Mouse (Mus musculus) stomach, postnatal 0 days (tissue): ENCODE results near the gene Tmem198b. TPM values are rescaled to one million over a fixed set of nuclear protein-coding genes. Genes with fewer than 3 reads are reported as not detected.
"Not testable (repeated sequence)": the region's sequence is repeated elsewhere in the genome, so short reads cannot be mapped to it uniquely, and the experiment has no call there.

Source experiments
- ATAC-seq: fragments of 200-750 bp; cut with Nextera tagmentation; 2 replicates; pipeline ENCODE4 v1.8.0; 2017; ENCODE audit not compliant: low FRiP score, low TSS enrichment
- DNase-seq: peaks from one replicate; pipeline ENCODE4 v3.0.0-alpha.2; 2016; ENCODE audit warnings: low spot score
- H3K27ac ChIP-seq: fragments of 300-500 bp; sonication (generic); replicated peaks from 2 replicates; pipeline ENCODE4 v1.5.1; 2014; ENCODE audit warnings: mild to moderate bottlenecking, control low read depth
- H3K27me3 ChIP-seq: fragments of 300-500 bp; sonication (generic); 2 replicates; pipeline ENCODE4 v1.6.1; 2014; ENCODE audit warnings: low read length; ENCODE audit not compliant: control insufficient read depth, insufficient read depth
- H3K36me3 ChIP-seq: fragments of 300-500 bp; sonication (generic); 2 replicates; pipeline ENCODE4 v1.6.1; 2014; ENCODE audit warnings: low read length, mixed read lengths; ENCODE audit not compliant: control insufficient read depth, insufficient read depth
- H3K4me1 ChIP-seq: fragments of 300-500 bp; sonication (generic); replicated peaks from 2 replicates; pipeline ENCODE4 v1.6.1; 2014; ENCODE audit warnings: antibody characterized with exemption; ENCODE audit not compliant: control insufficient read depth, insufficient read depth
- H3K4me2 ChIP-seq: fragments of 300-500 bp; sonication (generic); replicated peaks from 2 replicates; pipeline ENCODE4 v1.6.1; 2014; ENCODE audit warnings: low read depth, mild to moderate bottlenecking, control low read depth, moderate library complexity
- H3K4me3 ChIP-seq: fragments of 300-500 bp; sonication (generic); 2 replicates; pipeline ENCODE4 v1.5.1; 2014; ENCODE audit warnings: low read depth, low read length, control low read depth
- H3K9ac ChIP-seq: fragments of 300-500 bp; sonication (generic); 2 replicates; pipeline ENCODE4 v1.6.1; 2014; ENCODE audit warnings: mild to moderate bottlenecking, low read length, control low read depth, mixed read lengths
- H3K9me3 ChIP-seq: fragments of 300-500 bp; sonication (generic); 2 replicates; pipeline ENCODE4 v1.6.1; 2016; ENCODE audit warnings: low read length; ENCODE audit not compliant: control insufficient read depth
- CTCF ChIP-seq: IDR thresholded peaks from 2 replicates; pipeline ENCODE4 v1.5.1; 2016; ENCODE audit warnings: antibody characterized with exemption, low read depth, mild to moderate bottlenecking, moderate library complexity
- EP300 ChIP-seq: optimal IDR thresholded peaks from 2 replicates; pipeline ENCODE3; 2016; ENCODE audit warnings: antibody characterized with exemption
- WGBS: fragments of 180-500 bp; shearing (Covaris S2); extraction: QIAGEN DNeasy Blood & Tissue Kit; methylation state at CpG from one replicate; pipeline ENCODE4 v1.1.7; 2014; 5-methylcytosine and 5-hydroxymethylcytosine counted together
- polyA plus RNA-seq: library from polyadenylated mRNA; unstranded; fragments of >200 nt; fragmentation: Nextera tagmentation; extraction: Ambion mirVana; gene quantifications from 2 replicates; pipeline ENCODE4 v1.2.1, GENCODE M21; 2015

Tmem198b gene
- polyA plus RNA-seq, 1 experiment from 2014 or later, result 7.8 TPM

- ATAC-seq (no peak), DNase-seq (no peak)
- TF ChIP-seq EP300 (no peak), CTCF (no peak)
- Histone ChIP-seq H3K27ac (no peak overlapping the region), H3K4me1 (no peaks in the 10 kb centered on the region), H3K4me3 (no peak overlapping the region), H3K9ac (no peak overlapping the region), H3K9me3 (no peaks in the 10 kb centered on the region), H3K4me2 (no peak overlapping the region), H3K36me3 (peaks cover 8% of the 10 kb centered on the region), H3K27me3 (no peaks in the 10 kb centered on the region)
These were observed 36.4 kb upstream of the Tmem198b start for GRCm38 (mm10) chr10:128840612-128841011.

- TF ChIP-seq EP300 (no peak), CTCF (no peak)
- DNase-seq, result no peak
- no peak for ATAC-seq
- H3K9me3 ChIP-seq, result no peaks in the 10 kb centered on the region
- no peak overlapping the region for H3K4me2 ChIP-seq
- H3K4me3 ChIP-seq, result no peak overlapping the region
- H3K9ac ChIP-seq, result no peak overlapping the region
- H3K36me3 ChIP-seq, result peaks cover 8% of the 10 kb centered on the region
- H3K27me3 ChIP-seq, result no peaks in the 10 kb centered on the region
- H3K4me1 ChIP-seq, result no peaks in the 10 kb centered on the region
- H3K27ac ChIP-seq, result no peak overlapping the region
These were observed 35.3 kb upstream of the Tmem198b start for GRCm38 (mm10) chr10:128839434-128839833.

GRCm38 (mm10) chr10:128837400-128837799 lies 33.2 kb upstream of the Tmem198b start:
- Histone ChIP-seq H3K4me1 (no peaks in the 10 kb centered on the region), H3K36me3 (peaks cover 8% of the 10 kb centered on the region), H3K27me3 (no peaks in the 10 kb centered on the region), H3K4me2 (no peak overlapping the region), H3K9ac (no peak overlapping the region), H3K4me3 (no peak overlapping the region), H3K27ac (no peak overlapping the region), H3K9me3 (no peaks in the 10 kb centered on the region)
- TF ChIP-seq CTCF (peak; percentile 39), EP300 (no peak)
- DNase-seq (no peak), ATAC-seq (no peak)

GRCm38 (mm10) chr10:128823821-128824220 lies 19.7 kb upstream of the Tmem198b start:
- TF ChIP-seq CTCF (no peak), EP300 (no peak)
- H3K27me3 ChIP-seq, result no peaks in the 10 kb centered on the region
- 95% methylated on average over 9 of the region's 9 CpGs for WGBS

GRCm38 (mm10) chr10:128823087-128823486 lies 18.9 kb upstream of the Tmem198b start:
- WGBS, result 70% methylated on average over 4 of the region's 4 CpGs
- not testable (repeated sequence) for ATAC-seq

More at GRCm38 (mm10) chr10:128823821-128824220, 19.7 kb upstream of the Tmem198b start:
- no peak for DNase-seq
- Histone ChIP-seq H3K4me2 (no peak overlapping the region), H3K9ac (no peak overlapping the region), H3K27ac (no peak overlapping the region), H3K4me1 (peaks cover 3% of the 10 kb centered on the region; the same call in 1 of the 2 replicates), H3K4me3 (no peak overlapping the region), H3K36me3 (no peaks in the 10 kb centered on the region), H3K9me3 (no peaks in the 10 kb centered on the region)
- ATAC-seq, result no peak

GRCm38 (mm10) chr10:128822135-128822534 lies 18.0 kb upstream of the Tmem198b start:
- Histone ChIP-seq H3K4me1 (peaks cover 3% of the 10 kb centered on the region; the same call in 1 of the 2 replicates), H3K36me3 (peaks cover 6% of the 10 kb centered on the region), H3K4me3 (peak overlapping the region; percentile 87), H3K27me3 (no peaks in the 10 kb centered on the region), H3K9ac (peak overlapping the region; percentile 82), H3K4me2 (peak overlapping the region; percentile 71), H3K27ac (peak overlapping the region; percentile 67), H3K9me3 (no peaks in the 10 kb centered on the region)
- ATAC-seq (no peak), DNase-seq (no peak)
- WGBS, result 2% methylated on average over 13 of the region's 13 CpGs
- TF ChIP-seq CTCF, result no peak
- no peak for TF ChIP-seq EP300

More at GRCm38 (mm10) chr10:128823087-128823486, 18.9 kb upstream of the Tmem198b start:
- DNase-seq, H3K9ac ChIP-seq, H3K4me3 ChIP-seq, H3K9me3 ChIP-seq, H3K36me3 ChIP-seq, H3K27ac ChIP-seq, H3K27me3 ChIP-seq, H3K4me1 ChIP-seq: not testable (repeated sequence)
- peak; percentile 30 for TF ChIP-seq CTCF
- H3K4me2 ChIP-seq, result peak overlapping the region; percentile 71; the same call in 1 of the 2 replicates
